Mouse (Mus musculus): ENCODE measurements around the gene Phf14.

Phf14 gene

GRCm38 (mm10) chr6:12021480-12021879, 113.9 kb downstream of the Phf14 start:
- no peak for DNase-seq

GRCm38 (mm10) chr6:12023395-12023794, 115.8 kb downstream of the Phf14 start:
- DNase-seq, result no peak

GRCm38 (mm10) chr6:12026804-12027537, 119.4 kb downstream of the Phf14 start:
- no peak for DNase-seq

GRCm38 (mm10) chr6:12034561-12034960, 127.0 kb downstream of the Phf14 start:
- no peak for DNase-seq

GRCm38 (mm10) chr6:12038268-12038667, 130.7 kb downstream of the Phf14 start:
- no peak for DNase-seq

GRCm38 (mm10) chr6:12052884-12053283, 145.3 kb downstream of the Phf14 start:
- no peak for DNase-seq

GRCm38 (mm10) chr6:12054149-12054548, 146.5 kb downstream of the Phf14 start:
- no peak for DNase-seq

- no peak for DNase-seq
Observed at GRCm38 (mm10) chr6:12058717-12059116, 151.1 kb downstream of the Phf14 start.

- no peak for DNase-seq
Observed at GRCm38 (mm10) chr6:12059971-12060370, 152.4 kb downstream of the Phf14 start.

- DNase-seq, result no peak
Observed at GRCm38 (mm10) chr6:12060452-12061140, 153.0 kb downstream of the Phf14 start.

GRCm38 (mm10) chr6:12067956-12068355, 160.3 kb downstream of the Phf14 start:
- DNase-seq, result no peak

- DNase-seq, result no peak
Observed at GRCm38 (mm10) chr6:12069357-12069756, 161.7 kb downstream of the Phf14 start.

- no peak for DNase-seq
Observed at GRCm38 (mm10) chr6:12074599-12074998, 167.0 kb downstream of the Phf14 start.

GRCm38 (mm10) chr6:12077338-12077737, 169.7 kb downstream of the Phf14 start:
- no peak for DNase-seq

- DNase-seq, result no peak
Observed at GRCm38 (mm10) chr6:12077880-12078618, 170.4 kb downstream of the Phf14 start.

GRCm38 (mm10) chr6:12079260-12079659, 171.7 kb downstream of the Phf14 start:
- DNase-seq, result no peak

- no peak for DNase-seq
Observed at GRCm38 (mm10) chr6:12080423-12080822, 172.8 kb downstream of the Phf14 start.

- DNase-seq, result no peak
Observed at GRCm38 (mm10) chr6:12081722-12082121, 174.1 kb downstream of the Phf14 start.

GRCm38 (mm10) chr6:12082125-12082524, 174.5 kb downstream of the Phf14 start:
- no peak for DNase-seq

GRCm38 (mm10) chr6:12082531-12083216, 175.1 kb downstream of the Phf14 start:
- no peak for DNase-seq

GRCm38 (mm10) chr6:12084721-12085120, 177.1 kb downstream of the Phf14 start:
- no peak for DNase-seq

GRCm38 (mm10) chr6:12089439-12089992, 181.9 kb downstream of the Phf14 start:
- DNase-seq, result no peak

- DNase-seq, result no peak
Observed at GRCm38 (mm10) chr6:12095716-12096115, 188.1 kb downstream of the Phf14 start.
